Mouse (Mus musculus) erythroblast, adult 5-6 weeks (primary cell): ENCODE measurements around the gene Rad17. TPM values are rescaled to one million over a fixed set of nuclear protein-coding genes. Genes with fewer than 3 reads are reported as not detected.

Source experiments
- ATAC-seq: replicated peaks from 2 replicates; pipeline ENCODE4 v1.8.0; 2016; ENCODE audit warnings: moderate number of reproducible peaks, mild to moderate bottlenecking, moderate TSS enrichment, inconsistent platforms; ENCODE audit not compliant: poor library complexity, low FRiP score, severe bottlenecking
- total RNA-seq, 2 experiments: library from RNA; stranded (forward) in 1 of 2; stranded (reverse) in 1 of 2; fragments of 150-400 nt in 1 of 2; fragments of 200-764, 138-1000 nt in 1 of 2; gene quantifications; 2 replicates each; pipeline versions ENCODE4 v1.2.3 to v1.2.4; 2015 to 2017; ENCODE audit warnings: low replicate concordance in 2 of 2

Rad17 gene
- total RNA-seq, 2 experiments from 2014 or later = 14.7 to 19.2 TPM

DNA sequence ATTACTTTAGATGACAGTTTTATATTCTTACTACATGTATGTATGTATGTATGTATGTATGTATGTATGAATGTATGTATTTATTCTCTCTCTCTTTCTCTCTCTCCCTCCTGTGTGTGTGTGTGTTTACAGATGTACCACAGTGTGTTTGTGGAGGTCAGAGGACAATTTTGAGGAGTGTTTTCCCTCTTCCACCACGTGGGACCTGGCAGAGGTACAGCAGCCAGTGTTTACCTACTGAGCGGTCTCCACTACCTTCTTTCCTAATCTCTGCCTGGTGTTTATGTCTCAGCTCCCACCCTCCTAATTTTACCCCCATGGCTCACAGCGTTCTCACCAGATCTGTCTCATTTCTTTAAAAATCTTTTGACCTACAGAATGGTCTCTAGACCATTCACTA is 71.6 kb downstream of the Rad17 start:
- no peak for ATAC-seq

DNA sequence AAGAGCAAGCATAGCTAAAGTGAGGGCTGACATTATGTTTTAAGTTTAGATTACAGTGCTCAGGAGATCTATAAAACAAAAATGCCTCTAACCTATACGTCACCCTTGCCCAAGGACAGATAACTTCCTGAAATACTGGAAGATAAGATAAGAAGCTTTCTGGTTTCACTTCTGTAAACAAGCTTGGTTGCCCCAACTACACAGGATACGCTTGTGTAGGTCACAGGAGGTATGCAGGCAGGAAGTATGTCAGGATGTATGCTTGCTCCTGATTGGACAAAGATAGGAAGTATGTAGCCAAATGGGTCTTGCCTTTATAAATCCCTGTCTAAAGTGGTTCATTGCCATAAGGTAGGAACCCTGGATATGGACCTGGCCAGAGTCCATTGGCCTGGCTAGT is 74.9 kb downstream of the Rad17 start:
- ATAC-seq = no peak

DNA sequence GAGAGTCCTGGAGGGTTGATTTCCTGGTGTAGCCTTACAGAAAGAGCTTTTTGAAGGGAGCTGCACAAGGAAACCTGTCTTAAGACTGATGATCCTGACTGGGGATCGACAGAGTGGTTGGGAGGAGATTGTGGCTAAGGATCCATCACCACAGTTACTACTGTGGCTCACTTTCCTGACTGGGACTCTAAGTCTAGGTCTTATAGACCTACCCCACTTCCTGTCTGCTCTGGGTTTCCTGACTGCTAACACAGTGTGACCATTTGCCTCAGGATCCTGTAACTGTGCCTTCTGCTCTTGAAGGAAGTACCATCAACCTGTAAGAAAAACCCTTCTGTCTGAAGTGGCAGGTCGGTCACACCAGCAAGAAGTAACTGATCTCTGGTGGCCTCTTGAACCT is 80.1 kb downstream of the Rad17 start:
- ATAC-seq = no peak

GRCm38 (mm10) chr13:100568359-100568758 is 82.5 kb downstream of the Rad17 start:
- no peak for ATAC-seq

Other genes with a start within 250 kb of the Rad17 start
- gene Naip1, start 198.2 kb downstream of the Rad17 start, total RNA-seq (2015; ENCODE audit: low replicate concordance) = not detected in 2 replicates
- gene Naip1, start 198.2 kb downstream of the Rad17 start, total RNA-seq (2017; ENCODE audit: low replicate concordance) = 0.14 and 0.51 TPM in 2 replicates
- 10.0 and 12.9 TPM in 2 replicates for gene Gtf2h2, start 158.5 kb downstream of the Rad17 start, total RNA-seq (2015; ENCODE audit: low replicate concordance)
- 28.4 and 47.4 TPM in 2 replicates for gene Gtf2h2, start 158.5 kb downstream of the Rad17 start, total RNA-seq (2017; ENCODE audit: low replicate concordance)
- gene Ocln, start 98.3 kb downstream of the Rad17 start, total RNA-seq (2015; ENCODE audit: low replicate concordance) = not detected in 2 replicates
- gene Ocln, start 98.3 kb downstream of the Rad17 start, total RNA-seq (2017; ENCODE audit: low replicate concordance) = 1.4 TPM in 1 of 2 replicates, not detected in the other
- gene Marveld2, start 34.1 kb downstream of the Rad17 start, total RNA-seq (2015; ENCODE audit: low replicate concordance) = 0.63 TPM in 1 of 2 replicates, not detected in the other
- gene Marveld2, start 34.1 kb downstream of the Rad17 start, total RNA-seq (2017; ENCODE audit: low replicate concordance) = 0.26 TPM in 1 of 2 replicates, not detected in the other
- 84.9 and 114 TPM in 2 replicates for gene Ak6, start 72 bp downstream of the Rad17 start, total RNA-seq (2015; ENCODE audit: low replicate concordance)
- gene Ak6, start 72 bp downstream of the Rad17 start, total RNA-seq (2017; ENCODE audit: low replicate concordance) = 38.1 and 53.0 TPM in 2 replicates
- gene Taf9, start 528 bp upstream of the Rad17 start, total RNA-seq (2015; ENCODE audit: low replicate concordance) = 3.3 and 15.0 TPM in 2 replicates
- 2.2 and 16.3 TPM in 2 replicates for gene Taf9, start 528 bp upstream of the Rad17 start, total RNA-seq (2017; ENCODE audit: low replicate concordance)
- gene Ccdc125, start 18.7 kb upstream of the Rad17 start, total RNA-seq (2015; ENCODE audit: low replicate concordance) = 8.8 and 13.2 TPM in 2 replicates
- 17.0 and 18.6 TPM in 2 replicates for gene Ccdc125, start 18.7 kb upstream of the Rad17 start, total RNA-seq (2017; ENCODE audit: low replicate concordance)
- 5.0 and 16.1 TPM in 2 replicates for gene Cdk7, start 79.9 kb upstream of the Rad17 start, total RNA-seq (2015; ENCODE audit: low replicate concordance)
- 12.5 and 13.5 TPM in 2 replicates for gene Cdk7, start 79.9 kb upstream of the Rad17 start, total RNA-seq (2017; ENCODE audit: low replicate concordance)
- 13.0 and 19.8 TPM in 2 replicates for gene Mrps36, start 93.6 kb upstream of the Rad17 start, total RNA-seq (2015; ENCODE audit: low replicate concordance)
- gene Mrps36, start 93.6 kb upstream of the Rad17 start, total RNA-seq (2017; ENCODE audit: low replicate concordance) = 13.2 and 22.6 TPM in 2 replicates
- gene Cenph, start 124.8 kb upstream of the Rad17 start, total RNA-seq (2015; ENCODE audit: low replicate concordance) = 29.9 and 45.5 TPM in 2 replicates
- 19.2 and 24.7 TPM in 2 replicates for gene Cenph, start 124.8 kb upstream of the Rad17 start, total RNA-seq (2017; ENCODE audit: low replicate concordance)
- gene Ccnb1, start 135.5 kb upstream of the Rad17 start, total RNA-seq (2015; ENCODE audit: low replicate concordance) = 64.0 and 69.2 TPM in 2 replicates
- 97.6 and 133 TPM in 2 replicates for gene Ccnb1, start 135.5 kb upstream of the Rad17 start, total RNA-seq (2017; ENCODE audit: low replicate concordance)
- 22.8 and 38.6 TPM in 2 replicates for gene Slc30a5, start 182.4 kb upstream of the Rad17 start, total RNA-seq (2015; ENCODE audit: low replicate concordance)
- gene Slc30a5, start 182.4 kb upstream of the Rad17 start, total RNA-seq (2017; ENCODE audit: low replicate concordance) = 16.2 and 17.9 TPM in 2 replicates